Mouse (Mus musculus) c-Kit-positive CD71-positive TER-119-positive erythroid progenitor cells, embryonic 14.5 days (primary cell): ENCODE measurements around the gene Tmem150b.
A peak's percentile ranks its signal among the peaks of the same experiment; 100 is the strongest.

Experiments
- DNase-seq: peaks from one replicate; pipeline ENCODE4 v3.0.0-alpha.2; 2013; ENCODE audit warnings: low spot score

Tmem150b gene

DNA sequence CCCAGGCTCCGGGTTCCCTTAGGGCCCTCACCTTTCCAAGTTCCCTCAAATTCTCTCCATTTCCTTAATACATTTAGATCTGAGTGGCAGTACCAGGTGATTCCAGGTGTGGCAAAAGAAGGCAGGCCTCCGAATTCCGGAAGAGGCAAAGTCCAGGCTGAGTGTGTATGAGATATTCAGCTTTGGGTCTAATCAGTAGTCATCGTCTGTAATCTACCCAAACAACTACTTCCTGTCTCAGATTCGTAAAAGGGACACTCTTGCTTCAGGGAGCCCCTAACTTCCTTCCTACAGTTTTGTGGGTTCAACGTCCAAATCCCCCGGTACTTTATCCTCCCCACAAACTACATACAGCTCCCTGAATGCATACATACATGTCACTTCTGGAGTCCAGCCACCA is at the start of gene Tmem150b:
TSS of gene Tmem150b (minus strand) at position 81 of the 400 bp plus-strand sequence.
- no peak for DNase-seq

DNA sequence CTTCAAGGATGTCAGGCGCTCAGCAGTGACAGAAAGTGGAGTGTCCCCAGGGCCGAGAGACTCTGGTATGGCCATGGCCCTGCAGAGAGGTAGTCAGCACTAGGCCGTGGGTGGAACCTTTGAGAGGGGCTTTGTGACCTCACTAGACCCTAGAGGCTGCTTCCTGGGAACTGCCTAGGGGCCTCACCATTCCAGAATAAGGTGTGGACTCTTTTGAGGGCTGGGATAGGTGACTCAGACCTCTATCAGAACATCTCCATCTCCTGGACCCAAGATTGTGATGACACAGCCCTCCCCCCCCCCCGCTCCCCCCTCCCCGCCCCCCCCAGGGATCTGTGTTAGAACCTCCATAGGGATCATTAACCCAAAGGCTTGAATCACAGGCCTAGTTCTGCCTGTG is 46.2 kb upstream of the Tmem150b start, which contains the start of gene Fam71e2:
TSS of gene Fam71e2 (minus strand) at position 101 of the 400 bp plus-strand sequence.
- DNase-seq = no peak

DNA sequence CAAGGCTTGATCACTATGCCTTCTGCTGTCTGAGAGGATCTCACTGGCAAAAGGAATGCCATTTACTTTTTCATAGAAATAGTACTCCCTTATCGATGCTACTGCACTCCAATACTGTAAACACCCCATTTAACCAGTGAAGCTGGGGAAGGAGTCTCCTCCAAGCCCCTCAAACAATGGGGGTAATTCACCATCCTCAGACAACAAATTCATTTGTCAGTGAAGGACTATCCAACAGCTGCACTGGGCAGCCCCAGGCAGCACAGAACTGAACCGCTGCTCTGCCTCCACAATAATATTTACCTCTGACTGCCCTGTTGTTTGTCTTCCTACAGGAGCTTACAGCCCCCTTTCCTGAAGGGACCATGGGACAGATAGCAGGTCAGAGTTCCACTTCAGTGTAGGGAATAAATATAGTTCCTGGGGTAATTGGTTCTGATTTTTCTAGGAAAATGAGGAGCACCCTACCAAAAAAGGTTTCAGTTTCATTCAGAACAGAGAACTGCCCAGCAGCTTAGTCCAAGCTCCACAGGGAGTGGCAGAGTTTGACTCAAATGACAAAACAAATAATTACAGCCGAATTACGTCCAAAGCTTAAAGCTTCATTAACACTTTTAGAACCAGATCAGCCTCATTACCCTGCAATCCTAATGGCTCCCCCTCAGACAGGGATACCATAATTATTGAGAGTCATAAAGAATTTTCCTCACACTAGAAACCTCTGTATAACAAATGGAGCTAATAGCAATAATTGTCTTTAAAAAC is 40.1 kb upstream of the Tmem150b start:
- DNase-seq = no peak

DNA sequence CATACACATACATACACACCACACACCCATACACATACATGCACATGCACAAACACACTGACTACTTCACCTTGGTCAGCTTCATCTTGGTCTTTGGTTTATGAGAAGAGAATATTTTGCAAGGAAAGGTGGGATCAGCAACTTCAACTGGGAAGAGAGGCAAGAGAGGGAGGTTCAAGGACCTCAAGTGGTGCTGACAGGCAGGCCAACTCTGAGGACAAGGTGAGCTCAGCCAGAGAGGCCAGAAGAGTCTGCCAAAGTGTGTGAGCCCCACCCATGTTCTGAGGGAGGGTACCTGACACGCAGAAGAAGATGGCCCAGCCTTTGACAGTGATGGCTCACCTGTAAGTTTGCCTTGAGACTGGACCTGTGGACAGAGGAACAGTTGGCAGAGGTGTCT is 34.6 kb upstream of the Tmem150b start:
- DNase-seq = no peak

DNA sequence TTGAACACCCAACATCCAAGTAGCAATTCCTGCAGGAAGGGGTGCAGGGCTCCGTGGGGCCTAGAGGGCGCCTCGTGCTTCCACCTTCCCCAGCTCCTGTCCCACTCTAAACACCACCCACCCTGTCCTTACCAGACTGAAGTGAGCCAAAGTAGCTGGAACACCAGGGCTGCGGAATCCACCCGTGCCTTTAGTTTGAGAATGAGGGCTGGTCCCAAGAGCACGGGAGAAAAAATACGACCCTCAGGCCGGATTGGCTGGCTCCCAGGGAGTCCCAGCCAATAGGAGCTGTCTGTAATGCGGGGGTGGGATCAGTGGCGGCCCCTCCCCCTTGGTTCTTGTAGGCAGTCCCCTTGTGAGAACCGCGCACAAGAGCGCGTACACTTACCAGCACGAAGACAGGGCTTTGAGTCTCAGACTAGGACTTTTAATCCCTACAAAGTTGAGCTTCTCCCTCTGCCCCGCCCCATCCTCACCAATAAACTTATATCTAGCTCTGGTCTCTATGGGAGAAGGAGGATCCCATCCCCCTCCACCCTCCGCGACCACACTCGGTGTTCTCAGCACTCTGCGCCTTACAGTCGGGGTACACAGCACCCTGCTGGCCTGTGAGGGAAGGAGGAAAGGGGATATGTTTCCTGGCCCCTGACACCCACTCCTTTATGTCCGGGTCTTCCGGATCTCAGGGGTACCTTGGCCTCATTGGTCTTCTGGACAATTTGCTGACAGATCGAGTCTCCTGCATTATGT is 27.9 kb upstream of the Tmem150b start, which contains the start of gene Cox6b2:
TSS of gene Cox6b2 (minus strand) at position 274 of the 750 bp plus-strand sequence.
- DNase-seq = peak; percentile 91

DNA sequence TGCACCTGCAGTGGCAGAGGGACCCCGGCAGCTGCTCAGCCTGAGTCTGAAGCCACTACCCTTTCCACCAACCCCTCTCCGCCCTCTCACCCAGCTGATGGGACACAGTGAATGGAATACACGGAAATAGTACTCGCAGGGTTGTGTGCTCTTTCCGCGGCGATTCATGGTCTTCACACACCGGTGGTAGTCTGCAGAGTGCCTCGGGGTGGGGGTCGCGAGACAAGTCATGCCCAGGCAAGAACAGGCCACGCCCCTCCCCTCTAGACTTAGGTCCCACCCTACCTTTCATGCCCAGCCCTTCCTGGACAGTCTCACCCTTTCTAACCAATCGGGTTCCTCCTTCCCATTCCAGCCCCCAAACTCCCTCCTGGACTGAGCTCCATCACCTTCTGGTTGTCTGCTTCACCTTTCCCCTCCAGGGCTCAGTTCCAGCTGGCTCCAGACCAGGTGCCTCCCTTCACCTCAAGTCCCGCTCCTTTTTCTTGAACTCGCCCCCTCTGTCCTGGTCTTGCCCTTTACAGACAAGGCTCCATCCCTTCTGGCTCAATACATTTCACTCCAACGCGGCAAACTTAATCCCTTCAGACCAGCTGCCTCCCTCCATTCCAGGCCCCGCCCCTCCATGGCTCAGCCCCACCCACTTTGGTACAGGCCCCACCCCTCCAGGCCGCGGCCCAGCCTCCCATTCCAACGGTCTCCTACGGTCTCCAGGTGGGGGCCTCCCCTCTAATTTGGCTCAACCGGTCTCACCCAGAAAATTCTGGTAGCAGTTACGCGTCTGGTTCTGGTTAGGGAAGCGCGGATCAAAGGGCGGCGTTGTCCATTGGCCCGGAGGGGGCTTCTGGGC is 27.1 kb upstream of the Tmem150b start:
- peak; percentile 83 for DNase-seq

DNA sequence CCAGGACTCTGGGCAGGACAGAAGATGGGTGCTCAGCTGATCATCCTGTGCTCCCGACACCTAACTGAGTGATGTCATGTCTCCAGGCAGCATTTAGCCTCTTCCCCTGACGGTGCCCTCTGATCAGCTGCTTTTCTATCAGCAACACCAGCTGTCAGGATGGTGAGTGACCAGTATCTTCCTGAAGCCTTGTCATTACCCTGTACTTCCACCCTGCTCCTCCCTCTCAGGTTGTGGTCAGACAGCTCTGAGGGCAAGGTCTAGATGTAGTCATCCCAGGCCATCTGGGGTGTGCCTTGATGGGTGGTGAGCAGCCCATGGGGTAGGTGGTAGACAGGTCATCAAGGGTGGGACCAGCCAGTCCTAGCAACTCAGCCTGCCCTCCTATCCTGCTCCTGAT is 24.1 kb upstream of the Tmem150b start:
- DNase-seq = no peak

DNA sequence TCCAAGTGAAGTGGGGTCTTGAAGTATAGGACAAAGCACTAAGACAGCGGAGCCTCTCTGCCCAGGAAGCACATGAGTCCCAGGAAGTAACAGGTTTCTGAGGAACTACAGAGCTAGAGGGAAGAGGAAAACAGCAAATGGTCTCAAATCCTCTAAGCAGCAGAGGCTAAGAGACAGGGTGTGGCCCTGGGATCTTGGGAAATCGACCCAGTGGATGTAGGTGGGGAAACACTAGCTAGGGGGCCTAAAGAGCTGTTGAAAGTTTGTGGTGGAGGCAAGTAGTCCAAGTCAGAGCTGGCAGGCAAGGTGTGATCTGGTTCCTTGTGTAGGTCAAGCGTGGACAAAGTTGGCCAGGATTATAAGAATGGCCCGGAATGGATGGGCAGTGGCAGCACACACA is 23.3 kb upstream of the Tmem150b start:
- no peak for DNase-seq

DNA sequence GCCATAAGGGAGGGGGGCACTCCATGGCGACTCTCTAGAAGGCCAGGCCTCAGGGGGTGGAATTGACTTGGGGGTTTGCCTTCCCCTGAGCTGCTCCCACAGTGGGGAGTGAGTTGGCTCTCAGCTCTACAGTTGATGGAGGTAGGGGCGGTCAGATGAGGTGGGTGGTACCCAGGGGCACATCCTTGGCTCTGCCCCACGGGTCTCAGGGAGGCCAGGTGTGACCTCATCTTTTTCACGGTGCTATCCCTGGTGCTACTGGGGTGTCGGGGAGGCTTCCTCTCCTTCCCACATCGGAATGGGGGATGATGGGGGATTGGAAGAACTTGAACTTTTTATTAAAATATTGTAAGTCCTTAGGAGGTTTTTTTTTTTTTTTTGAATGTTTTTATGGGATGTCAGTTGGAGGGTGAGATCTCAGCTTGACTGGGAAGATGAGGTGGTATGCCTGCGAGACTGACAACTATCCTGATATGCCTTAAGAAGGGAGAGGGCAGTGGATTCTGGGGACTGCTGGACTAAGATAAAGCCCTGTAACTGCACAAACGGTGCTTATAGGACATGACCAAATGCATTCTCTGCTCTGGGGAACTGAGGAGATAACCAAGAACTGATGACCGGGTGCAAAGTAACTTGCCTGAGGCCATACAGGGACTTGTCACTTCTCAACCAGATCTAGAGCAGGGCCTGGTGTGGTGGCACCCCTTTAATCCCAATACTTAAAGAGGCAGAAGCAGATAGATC is 22.3 kb upstream of the Tmem150b start:
- peak; percentile 83 for DNase-seq

DNA sequence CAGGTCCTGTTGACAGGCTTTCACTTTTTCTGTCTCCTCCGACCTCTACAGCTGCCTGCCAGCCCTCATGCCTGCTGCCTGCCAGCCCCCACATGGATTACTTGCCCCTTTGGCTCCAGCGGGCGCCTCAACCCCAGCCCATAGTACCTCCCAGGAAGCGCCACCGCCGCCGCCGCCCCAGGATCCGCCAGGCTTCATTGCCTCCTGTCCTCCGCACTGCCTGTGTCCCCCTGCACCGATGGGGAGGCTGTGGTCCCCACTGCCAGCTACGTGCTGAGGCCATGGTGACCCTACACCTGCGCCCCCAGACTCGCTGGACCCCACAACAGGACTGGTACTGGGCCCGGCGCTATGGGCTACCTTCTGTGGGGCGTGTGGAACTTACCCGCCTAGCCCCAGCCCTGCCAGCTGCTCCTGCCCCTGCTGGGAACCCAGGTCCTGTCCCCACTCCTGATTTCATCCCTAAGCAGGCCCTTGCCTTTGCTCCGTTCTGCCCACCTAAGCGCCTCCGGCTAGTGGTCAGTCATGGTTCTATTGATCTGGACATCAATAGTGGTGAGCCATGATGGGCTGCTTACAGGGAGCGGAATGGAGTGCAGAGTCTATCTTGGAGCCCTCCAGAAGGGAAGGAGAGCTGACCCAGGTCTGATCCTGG is 21.4 kb upstream of the Tmem150b start:
- DNase-seq = no peak

DNA sequence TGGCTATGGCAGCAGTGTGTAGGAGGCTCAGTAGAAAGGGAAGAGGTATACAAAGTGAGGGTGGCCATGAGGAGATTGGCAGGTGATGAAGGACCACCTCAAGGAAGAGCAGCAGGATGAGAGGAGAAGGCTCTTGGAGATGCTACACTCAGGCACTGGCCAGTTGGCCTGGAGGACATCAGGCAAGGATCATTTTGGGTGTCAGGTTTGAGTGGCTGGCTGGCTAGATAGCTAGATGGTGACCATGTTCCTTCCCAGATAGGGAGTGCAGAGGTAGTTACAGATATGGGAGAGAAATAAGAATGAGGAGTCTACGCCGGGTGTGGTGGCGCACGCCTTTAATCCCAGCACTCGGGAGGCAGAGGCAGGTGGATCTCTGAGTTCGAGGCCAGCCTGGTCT is 19.8 kb upstream of the Tmem150b start:
- DNase-seq = no peak

DNA sequence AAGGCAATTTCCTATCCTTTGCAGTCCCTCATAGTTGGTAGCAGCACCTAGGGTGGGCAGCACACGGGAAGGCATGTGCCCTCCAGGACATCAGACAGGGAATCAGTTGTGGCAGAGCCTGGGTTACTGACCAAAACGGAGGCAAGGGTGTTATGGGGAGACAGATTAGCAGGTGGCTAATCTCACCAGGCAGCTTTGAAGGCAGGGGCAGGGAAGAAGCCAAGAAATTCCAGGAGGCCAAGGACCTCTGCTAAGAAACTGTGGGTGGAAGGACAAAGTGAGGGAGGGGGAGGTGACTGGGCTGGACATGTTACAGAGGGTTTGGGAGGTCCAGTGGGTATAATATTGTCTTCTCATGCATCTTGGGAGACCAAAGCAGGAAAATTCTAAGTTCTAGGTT is 18.3 kb upstream of the Tmem150b start:
- peak; percentile 87 for DNase-seq

DNA sequence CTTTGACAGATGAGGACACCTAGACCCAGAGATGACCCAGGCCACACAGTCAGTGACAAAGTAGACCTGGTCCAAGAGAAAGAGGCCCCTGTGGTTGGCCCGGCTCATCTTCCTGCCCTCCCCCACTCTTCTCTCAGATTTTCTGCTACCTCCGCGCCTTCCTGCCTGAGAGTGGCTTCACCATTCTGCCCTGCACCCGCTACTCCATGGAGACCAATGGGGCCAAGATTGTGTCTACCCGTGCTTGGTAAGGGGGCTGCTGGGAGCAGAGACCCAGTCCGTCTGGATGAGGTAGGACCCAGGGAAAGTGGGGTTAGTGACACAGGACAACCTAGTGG is 17.4 kb upstream of the Tmem150b start:
- DNase-seq = no peak

DNA sequence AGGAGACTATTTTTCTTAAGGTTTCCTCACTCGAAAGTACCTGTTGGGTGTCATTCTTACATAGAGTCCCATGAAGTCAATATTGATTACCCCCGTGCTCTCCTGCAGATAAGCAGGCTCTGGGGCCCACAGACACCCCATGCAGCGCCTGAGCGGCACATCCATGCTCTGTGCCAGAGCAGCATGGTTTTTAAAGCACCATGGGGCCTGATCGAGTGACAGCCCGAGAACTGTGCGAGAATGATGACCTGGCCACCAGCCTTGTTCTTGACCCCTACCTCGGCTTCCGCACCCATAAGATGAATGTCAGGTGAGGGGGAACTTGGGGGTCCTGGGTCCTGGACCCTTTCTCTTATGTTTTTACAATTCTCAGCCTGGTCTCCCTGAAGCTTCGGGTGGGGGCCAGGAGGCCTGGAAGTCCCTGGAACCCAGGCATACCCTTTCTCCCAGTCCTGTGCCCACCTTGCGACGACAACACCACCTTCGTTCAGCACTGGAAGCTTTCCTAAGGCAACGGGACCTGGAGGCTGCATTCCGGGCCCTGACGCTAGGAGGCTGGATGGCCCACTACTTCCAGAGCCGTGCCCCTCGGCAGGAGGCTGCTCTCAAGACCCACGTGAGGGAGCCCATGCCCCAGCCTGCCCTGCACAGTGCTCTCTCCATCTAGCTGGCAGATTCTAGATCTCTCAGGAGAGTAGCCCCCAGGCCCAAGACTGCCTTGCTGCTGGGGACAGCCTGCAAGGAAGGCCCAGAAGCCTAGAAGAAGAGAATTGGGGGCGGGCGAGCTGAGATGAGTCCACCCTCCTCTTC is 16.8 kb upstream of the Tmem150b start:
- no peak for DNase-seq

DNA sequence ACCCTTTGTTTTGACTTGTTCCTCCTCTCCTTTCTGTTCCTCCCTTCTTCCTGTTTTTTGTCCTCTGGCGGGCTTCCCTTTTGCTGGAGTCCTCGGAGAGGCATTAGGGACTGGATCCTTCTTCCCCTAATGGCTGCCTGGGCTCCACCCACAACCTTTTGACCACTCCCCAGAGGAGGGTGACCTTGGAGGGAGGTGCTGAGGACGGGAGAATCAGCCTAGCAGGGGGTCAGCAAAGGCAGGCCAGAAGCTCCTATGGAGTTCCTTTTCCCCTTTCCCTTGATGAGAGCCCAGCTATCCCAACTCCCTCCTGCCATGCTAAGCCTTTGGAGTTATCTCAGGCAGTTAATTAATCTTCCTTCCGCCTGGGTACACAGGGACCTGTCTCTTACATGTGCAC is 16.1 kb upstream of the Tmem150b start:
- peak; percentile 82 for DNase-seq

DNA sequence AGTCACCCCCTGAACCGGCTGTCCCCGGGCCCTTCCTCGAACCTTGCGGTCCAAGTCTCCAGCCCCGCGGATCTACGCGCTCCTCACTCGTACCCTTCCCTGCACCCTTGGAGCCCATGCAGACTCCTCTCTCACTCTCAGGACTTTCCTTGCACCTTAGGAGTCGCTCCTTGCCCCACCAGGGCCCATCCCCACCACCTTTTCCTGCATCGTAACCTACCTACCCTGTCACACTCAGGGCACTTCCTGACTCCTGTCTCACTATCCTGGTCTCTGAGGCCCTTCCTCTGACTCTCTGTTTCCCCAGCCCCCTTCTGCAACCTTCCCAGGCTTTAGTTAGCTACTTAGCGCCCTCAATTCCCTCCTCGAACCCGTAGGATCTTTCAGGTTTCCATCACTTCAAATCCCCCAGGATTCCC is 15.3 kb upstream of the Tmem150b start:
- no peak for DNase-seq

DNA sequence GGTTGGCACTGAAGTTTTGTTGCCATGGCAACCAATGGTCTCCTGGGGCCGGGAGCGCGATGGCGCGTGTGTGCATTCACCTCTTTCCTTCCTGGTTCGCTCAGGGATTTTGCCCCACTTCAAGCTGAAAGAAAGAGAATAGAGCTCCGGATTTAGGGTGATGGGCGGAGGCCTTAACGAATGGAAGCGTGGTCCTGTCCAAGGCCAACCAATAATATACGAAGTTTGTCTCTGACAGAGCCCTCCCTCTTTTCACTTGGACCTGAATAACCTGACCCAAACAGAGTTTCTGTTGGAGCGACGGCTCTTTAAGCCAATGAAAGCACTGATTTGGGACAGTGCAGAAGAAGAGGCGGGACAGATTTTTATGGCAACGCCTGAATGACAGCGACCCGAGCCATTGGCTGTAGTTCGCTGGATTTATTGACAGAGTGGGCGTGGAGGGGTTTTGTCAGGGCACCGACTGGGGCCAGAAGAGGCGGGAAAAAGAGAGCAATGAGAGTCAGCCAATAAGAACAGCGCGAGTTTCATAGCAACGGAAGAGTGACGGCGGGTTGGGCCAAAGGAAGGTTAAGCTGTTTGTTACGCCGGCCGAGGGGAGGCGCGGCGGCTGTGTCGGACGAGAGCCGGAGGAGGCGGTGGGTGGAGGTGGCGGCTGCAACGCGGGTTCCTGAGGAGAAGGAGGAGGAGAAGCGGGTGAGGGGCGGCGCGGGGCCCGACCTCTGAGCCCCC is 14.7 kb upstream of the Tmem150b start, which contains the start of gene Kmt5c:
TSS of gene Kmt5c (plus strand) at position 572 of the 732 bp plus-strand sequence.
- peak; percentile 98 for DNase-seq

DNA sequence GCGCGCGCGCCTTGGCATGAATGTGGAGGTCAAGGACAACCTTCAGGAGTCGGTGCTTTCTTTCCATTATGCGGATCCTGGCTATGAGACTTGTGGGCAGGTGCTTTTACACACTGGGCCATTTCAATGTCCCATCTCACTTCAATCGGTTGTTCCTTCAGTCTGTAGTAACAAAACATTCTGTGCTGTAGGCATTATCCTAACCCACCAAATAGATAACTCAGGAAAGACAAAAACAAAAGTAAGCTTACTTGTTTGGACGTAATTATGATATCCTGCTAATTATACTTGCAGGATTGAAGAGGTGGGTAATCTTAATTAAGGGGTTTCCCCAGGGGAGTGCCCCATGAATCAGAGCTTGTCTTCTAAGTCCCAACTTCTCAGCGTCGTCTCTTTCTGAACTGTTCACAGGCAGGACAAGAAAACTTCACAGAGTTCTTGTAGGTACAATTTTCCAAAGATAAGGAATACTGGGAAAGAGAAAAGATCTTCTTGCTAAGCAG is 14.0 kb upstream of the Tmem150b start:
- no peak for DNase-seq

DNA sequence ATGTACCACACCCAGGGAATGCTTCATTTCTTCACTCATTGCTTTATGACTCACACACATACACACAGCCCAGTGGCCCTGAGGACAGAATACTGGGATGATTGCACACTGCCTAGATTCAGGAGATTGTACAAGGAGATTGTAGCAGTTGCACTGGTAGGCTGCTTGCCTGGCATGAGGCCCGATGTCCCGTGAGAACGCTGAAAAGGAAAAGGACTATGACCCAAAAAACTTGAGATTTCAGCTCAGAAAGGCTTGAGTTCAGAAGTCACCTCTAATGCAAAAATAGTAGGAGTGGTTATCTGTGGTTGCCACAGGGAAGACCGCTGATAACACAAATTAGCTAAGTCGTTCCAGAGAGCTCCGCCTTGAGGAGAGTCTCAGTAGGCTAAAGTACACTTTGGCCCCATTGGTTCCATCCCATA is 7.9 kb upstream of the Tmem150b start:
- no peak for DNase-seq
